In the genomic region with DNA sequence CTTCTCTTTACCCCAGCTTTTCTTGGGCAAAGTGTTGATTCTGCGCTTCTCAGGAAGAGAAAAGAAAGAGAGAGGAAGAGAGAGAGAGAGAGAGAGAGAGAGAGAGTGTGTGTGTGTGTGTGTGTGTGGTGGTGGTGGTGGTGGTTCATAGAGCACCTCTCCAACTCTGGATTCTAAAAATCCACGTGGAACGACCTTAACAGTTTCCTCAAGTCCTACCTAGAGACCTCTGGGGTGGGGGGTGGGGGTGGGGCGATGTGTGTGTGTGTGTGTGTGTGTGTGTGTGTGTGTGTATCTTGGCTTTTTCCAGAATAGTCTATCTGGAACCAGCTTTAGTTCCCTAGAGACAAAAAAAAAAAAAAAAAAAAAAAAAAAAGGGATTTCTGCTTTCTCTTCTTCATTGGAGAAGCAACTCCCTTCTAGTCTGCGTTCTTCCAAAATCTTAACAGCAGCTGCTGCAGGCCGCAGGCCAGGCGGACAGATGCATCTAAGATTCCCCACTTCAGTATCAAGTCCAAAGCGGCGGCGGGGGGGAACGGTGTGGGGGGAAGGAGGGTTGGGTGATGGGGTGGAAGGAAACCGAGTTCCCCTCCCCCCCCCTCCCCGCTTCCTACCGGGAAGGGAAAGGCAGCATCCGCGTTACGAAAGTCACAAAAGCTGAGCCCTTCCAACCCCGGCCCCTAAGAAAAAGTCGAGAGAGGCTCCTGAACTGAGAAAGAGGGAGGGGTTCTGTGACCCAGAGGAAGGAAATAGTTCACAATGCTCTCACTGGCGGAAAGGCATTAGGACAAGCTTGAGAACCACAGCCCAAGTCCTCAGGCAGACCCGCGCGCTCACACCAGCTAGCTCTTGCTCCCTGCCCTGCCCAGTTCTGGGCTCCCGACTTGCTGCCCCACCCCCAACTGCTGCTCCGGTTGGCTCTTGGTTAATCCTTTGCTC, we compare ENCODE assay signal across 9 mouse cellular contexts. TPM values are rescaled to one million over a fixed set of nuclear protein-coding genes. Genes with fewer than 3 reads are reported as not detected.
DNase-seq lines count a peak whose midpoint lies in the region; ATAC-seq lines count a peak whose summit lies in the region.
"Had no signal": no experiment of that assay in that cellular context is flagged by ENCODE, and none has a peak within 500 bp of the region (broad histone marks: within the 10 kb centered on the region; RNA-seq: fewer than 3 reads in every experiment).

No protein-coding gene starts in this region.

- DNase-seq in embryonic facial prominence, embryonic 11.5 days (ENCODE audit: low spot score) = peak; percentile 79
- DNase-seq in retina, embryonic 14.5 days (ENCODE audit: low spot score) = peak; percentile 72
- no peak for DNase-seq in thymus, postnatal 14 days

- peaks cover 34% of the 10 kb centered on the region for H3K4me1 ChIP-seq in megakaryocyte, embryonic 14.5 days
- H3K4me1 ChIP-seq in embryonic facial prominence, embryonic 11.5 days (ENCODE audit: control insufficient read depth, insufficient read depth, low read length) = no peaks in the 10 kb centered on the region
- H3K4me1 ChIP-seq in heart, embryonic 11.5 days (ENCODE audit: control insufficient read depth, insufficient read depth, low read length) = peaks cover 7% of the 10 kb centered on the region; the same call in 1 of the 2 replicates
- peaks cover 8% of the 10 kb centered on the region; the same call in 1 of the 2 replicates for H3K4me1 ChIP-seq in kidney, embryonic 14.5 days (ENCODE audit: control insufficient read depth, insufficient read depth, low read length)
- peaks cover 24% of the 10 kb centered on the region for H3K4me1 ChIP-seq in lung, embryonic 15.5 days

- H3K27me3 ChIP-seq in megakaryocyte, embryonic 14.5 days (replicated peaks) = peaks cover 46% of the 10 kb centered on the region
- no peaks in the 10 kb centered on the region for H3K27me3 ChIP-seq in embryonic facial prominence, embryonic 11.5 days (ENCODE audit: control insufficient read depth, insufficient read depth, low read length)
- no peaks in the 10 kb centered on the region for H3K27me3 ChIP-seq in heart, embryonic 11.5 days (ENCODE audit: control insufficient read depth, insufficient read depth, low read length)
- H3K27me3 ChIP-seq in kidney, embryonic 14.5 days (ENCODE audit: control insufficient read depth, insufficient read depth, low read length) = no peaks in the 10 kb centered on the region
- no peaks in the 10 kb centered on the region for H3K27me3 ChIP-seq in lung, embryonic 15.5 days
- H3K27me3 ChIP-seq: Patski had no signal

- WGBS in embryonic facial prominence, embryonic 11.5 days = 2% methylated on average over 22 of the region's 25 CpGs
- under 1% methylated on average over 25 of the region's 25 CpGs for WGBS in heart, embryonic 11.5 days (ENCODE audit: insufficient replicate concordance)
- under 1% methylated on average over 24 of the region's 25 CpGs for WGBS in kidney, embryonic 14.5 days
- WGBS in lung, embryonic 15.5 days = under 1% methylated on average over 23 of the region's 25 CpGs

- peaks cover 6% of the 10 kb centered on the region; the same call in 1 of the 2 replicates for H3K9me3 ChIP-seq in megakaryocyte, embryonic 14.5 days
- no peaks in the 10 kb centered on the region for H3K9me3 ChIP-seq in embryonic facial prominence, embryonic 11.5 days (replicated peaks; ENCODE audit: control insufficient read depth, low read length)
- no peaks in the 10 kb centered on the region for H3K9me3 ChIP-seq in heart, embryonic 11.5 days (replicated peaks; ENCODE audit: control insufficient read depth, low read length)
- H3K9me3 ChIP-seq in kidney, embryonic 14.5 days (ENCODE audit: control insufficient read depth, low read length) = no peaks in the 10 kb centered on the region
- H3K9me3 ChIP-seq in lung, embryonic 15.5 days = no peaks in the 10 kb centered on the region

- H3K4me2 ChIP-seq in embryonic facial prominence, embryonic 11.5 days (ENCODE audit: low read depth, low read length) = peak overlapping the region; percentile 91
- peak overlapping the region; percentile 79 for H3K4me2 ChIP-seq in heart, embryonic 11.5 days
- H3K4me2 ChIP-seq in kidney, embryonic 14.5 days (replicated peaks; ENCODE audit: low read depth, low read length) = peak overlapping the region; percentile 79
- H3K4me2 ChIP-seq in lung, embryonic 15.5 days = peak overlapping the region; percentile 86

- H3K9ac ChIP-seq in embryonic facial prominence, embryonic 11.5 days (replicated peaks; ENCODE audit: low read length) = peak overlapping the region; percentile 88
- peak overlapping the region; percentile 98 for H3K9ac ChIP-seq in heart, embryonic 11.5 days (ENCODE audit: low read depth, low read length)
- H3K9ac ChIP-seq in kidney, embryonic 14.5 days (ENCODE audit: low read depth, low read length) = peak overlapping the region; percentile 96
- peak overlapping the region; percentile 87 for H3K9ac ChIP-seq in lung, embryonic 15.5 days

- peak overlapping the region; percentile 90 for H3K4me3 ChIP-seq in megakaryocyte, embryonic 14.5 days (replicated peaks)
- peak overlapping the region; percentile 80 for H3K4me3 ChIP-seq in embryonic facial prominence, embryonic 11.5 days (ENCODE audit: low read depth, low read length)
- H3K4me3 ChIP-seq in heart, embryonic 11.5 days (ENCODE audit: low read depth, low read length) = peak overlapping the region; percentile 90
- peak overlapping the region; percentile 84 for H3K4me3 ChIP-seq in kidney, embryonic 14.5 days (ENCODE audit: low read length)
- H3K4me3 ChIP-seq in lung, embryonic 15.5 days = peak overlapping the region; percentile 66

- no peaks in the 10 kb centered on the region for H3K36me3 ChIP-seq in megakaryocyte, embryonic 14.5 days (replicated peaks; ENCODE audit: low read length)
- H3K36me3 ChIP-seq in embryonic facial prominence, embryonic 11.5 days (replicated peaks; ENCODE audit: control insufficient read depth, insufficient read depth, low read depth, low read length) = no peaks in the 10 kb centered on the region; the same call in 1 of the 2 replicates
- H3K36me3 ChIP-seq in heart, embryonic 11.5 days (ENCODE audit: control insufficient read depth, insufficient read depth, low read length) = no peaks in the 10 kb centered on the region; the same call in 1 of the 2 replicates
- peaks cover 12% of the 10 kb centered on the region for H3K36me3 ChIP-seq in kidney, embryonic 14.5 days (ENCODE audit: control insufficient read depth, insufficient read depth, low read length)
- peaks cover 8% of the 10 kb centered on the region for H3K36me3 ChIP-seq in lung, embryonic 15.5 days

- H3K27ac ChIP-seq in embryonic facial prominence, embryonic 11.5 days (replicated peaks; ENCODE audit: low read depth, low read length) = peak overlapping the region; percentile 82
- peak overlapping the region; percentile 98 for H3K27ac ChIP-seq in heart, embryonic 11.5 days (ENCODE audit: low read depth, low read length)
- H3K27ac ChIP-seq in kidney, embryonic 14.5 days (ENCODE audit: low read depth, low read length) = peak overlapping the region; percentile 96
- H3K27ac ChIP-seq in lung, embryonic 15.5 days = peak overlapping the region; percentile 98

- no peak for ATAC-seq in megakaryocyte, adult 5-6 weeks (ENCODE audit: poor library complexity, severe bottlenecking)
- peak; percentile 17; the same call in 1 of the 2 replicates for ATAC-seq in embryonic facial prominence, embryonic 11.5 days (replicated peaks; ENCODE audit: insufficient number of reproducible peaks, low FRiP score, low TSS enrichment, low read depth)
- ATAC-seq in heart, embryonic 11.5 days (replicated peaks; ENCODE audit: insufficient number of reproducible peaks, low FRiP score, low TSS enrichment) = 0 out of 2 replicates have a peak, but pooled peaks have one; percentile 24
- ATAC-seq in kidney, embryonic 14.5 days (ENCODE audit: low FRiP score, low TSS enrichment) = peak; percentile 43
- peak; percentile 47 for ATAC-seq in lung, embryonic 15.5 days (ENCODE audit: borderline replicate concordance, extremely low read depth, low FRiP score, low TSS enrichment)

RNA-seq across cellular contexts. Expression of a gene that starts 1.0 kb away (rescaled TPM):
- polyA plus RNA-seq in megakaryocyte, embryonic 14.5 days (2012; ENCODE audit: insufficient read depth, low replicate concordance) = 0.28 TPM in 1 of 2 replicates, not detected in the other
- total RNA-seq in megakaryocyte, adult 5-6 weeks (2015) = not detected in 2 replicates
- not detected in 2 replicates for total RNA-seq in megakaryocyte, adult 5-6 weeks (2017)
- 25.1 and 29.3 TPM in 2 replicates for polyA plus RNA-seq in embryonic facial prominence, embryonic 11.5 days (2014; fragmentation: Nextera tagmentation; extraction: Ambion mirVana)
- 46.6 and 66.1 TPM in 2 replicates for polyA plus RNA-seq in heart, embryonic 11.5 days (2014; fragmentation: Nextera tagmentation; extraction: Ambion mirVana)
- 36.8 and 70.7 TPM in 2 replicates for polyA plus RNA-seq in kidney, embryonic 14.5 days (2014; fragmentation: Nextera tagmentation; extraction: Ambion mirVana)
- polyA plus RNA-seq in lung, embryonic 15.5 days (2015; fragmentation: Nextera tagmentation; extraction: Ambion mirVana) = 55.5 and 59.7 TPM in 2 replicates

Comparison
In these comparisons a context has a peak if more than half of its experiments do, and no peak if none do; other contexts are left out.
1. RNA of a gene that starts 1.0 kb away (polyA plus RNA-seq): 36.8 to 70.7 TPM in kidney, embryonic 14.5 days, 55.5 to 59.7 TPM in lung, embryonic 15.5 days, 46.6 to 66.1 TPM in heart, embryonic 11.5 days and 25.1 to 29.3 TPM in embryonic facial prominence, embryonic 11.5 days; 0.28 TPM in megakaryocyte, embryonic 14.5 days; every median in the first group is over 10 times any median in the second.
2. Peak in every context shown above with its lines, with median percentiles within 50 percentile points of each other: H3K4me3 ChIP-seq, H3K27ac ChIP-seq, H3K4me2 ChIP-seq and H3K9ac ChIP-seq.